Mouse (Mus musculus) thymus, postnatal 14 days (tissue): ENCODE data around the gene Rcor1.

Experiments
- DNase-seq: peaks from one replicate; pipeline ENCODE4 v3.0.0; 2021

Gene Rcor1

GRCm38 (mm10) chr12:111134791-111135733 is 95.9 kb downstream of the Rcor1 start:
- DNase-seq: no peak

GRCm38 (mm10) chr12:111135953-111136352 is 96.8 kb downstream of the Rcor1 start:
- no peak for DNase-seq

GRCm38 (mm10) chr12:111137079-111137478 is 97.9 kb downstream of the Rcor1 start:
- DNase-seq: no peak

- DNase-seq: no peak
Measured at GRCm38 (mm10) chr12:111143005-111143508, 103.9 kb downstream of the Rcor1 start.

- no peak for DNase-seq
Measured at GRCm38 (mm10) chr12:111143509-111144063, 104.4 kb downstream of the Rcor1 start.

- no peak for DNase-seq
Measured at GRCm38 (mm10) chr12:111144598-111144997, 105.4 kb downstream of the Rcor1 start.

- no peak for DNase-seq
Measured at GRCm38 (mm10) chr12:111145269-111145668, 106.1 kb downstream of the Rcor1 start.

- no peak for DNase-seq
Measured at GRCm38 (mm10) chr12:111149495-111150235, 110.5 kb downstream of the Rcor1 start.

- peak; percentile 84 for DNase-seq
Measured at GRCm38 (mm10) chr12:111150236-111150596, 111.1 kb downstream of the Rcor1 start.

GRCm38 (mm10) chr12:111151422-111152156 is 112.4 kb downstream of the Rcor1 start:
- no peak for DNase-seq

GRCm38 (mm10) chr12:111152579-111152978 is 113.4 kb downstream of the Rcor1 start:
- no peak for DNase-seq

GRCm38 (mm10) chr12:111152981-111153710 is 114.0 kb downstream of the Rcor1 start:
- DNase-seq: no peak

- DNase-seq: no peak
Measured at GRCm38 (mm10) chr12:111153946-111154345, 114.8 kb downstream of the Rcor1 start.

GRCm38 (mm10) chr12:111154641-111155040 is 115.5 kb downstream of the Rcor1 start:
- no peak for DNase-seq

- no peak for DNase-seq
Measured at GRCm38 (mm10) chr12:111155756-111156155, 116.6 kb downstream of the Rcor1 start.

- peak; percentile 85 for DNase-seq
Measured at GRCm38 (mm10) chr12:111159659-111160428, 120.7 kb downstream of the Rcor1 start.

- no peak for DNase-seq
Measured at GRCm38 (mm10) chr12:111160871-111161270, 121.7 kb downstream of the Rcor1 start.

GRCm38 (mm10) chr12:111161943-111162311 is 122.8 kb downstream of the Rcor1 start:
- DNase-seq: no peak

- no peak for DNase-seq
Measured at GRCm38 (mm10) chr12:111162312-111163061, 123.3 kb downstream of the Rcor1 start.

- peak; percentile 89 for DNase-seq
Measured at GRCm38 (mm10) chr12:111164310-111164751, 125.2 kb downstream of the Rcor1 start.
